Mouse (Mus musculus) myocyte (in vitro differentiated cells): ENCODE data around the gene Cyb5r1.

Experiments
- MAX ChIP-seq: IDR thresholded peaks from one replicate; pipeline ENCODE4 v1.6.1; 2011; ENCODE audit warnings: low read depth, mild to moderate bottlenecking, control low read depth
- MYOD1 ChIP-seq, 3 experiments: IDR thresholded peaks; one replicate each; pipeline ENCODE4 v1.6.1; 2011; ENCODE audit warnings: control low read depth in 2 of 3, low read depth in 2 of 3, mild to moderate bottlenecking in 2 of 3, moderate library complexity in 1 of 3; ENCODE audit not compliant: insufficient read length in 2 of 3, control insufficient read depth in 1 of 3
- MYOG ChIP-seq, 3 experiments: IDR thresholded peaks; one replicate each; pipeline ENCODE4 v1.6.1; 2011; ENCODE audit warnings: control low read depth in 2 of 3, low read depth in 2 of 3, mild to moderate bottlenecking in 2 of 3; ENCODE audit not compliant: insufficient read length in 2 of 3, control insufficient read depth in 1 of 3, insufficient read depth in 1 of 3
- POLR2A ChIP-seq: IDR thresholded peaks from one replicate; pipeline ENCODE4 v1.6.1; 2011; ENCODE audit warnings: low read depth, mild to moderate bottlenecking, control low read depth, moderate library complexity; ENCODE audit not compliant: insufficient read length
- POLR2AphosphoS2 ChIP-seq: IDR thresholded peaks from one replicate; pipeline ENCODE4 v1.6.1; 2011; ENCODE audit warnings: low read depth, control low read depth; ENCODE audit not compliant: insufficient read length
- SRF ChIP-seq: IDR thresholded peaks from one replicate; pipeline ENCODE4 v1.6.1; 2011; ENCODE audit warnings: low read depth; ENCODE audit not compliant: control insufficient read depth, insufficient read length
- TCF12 ChIP-seq: IDR thresholded peaks from one replicate; pipeline ENCODE4 v1.6.1; 2011; ENCODE audit warnings: mild to moderate bottlenecking, control low read depth; ENCODE audit not compliant: poor library complexity, insufficient read depth, severe bottlenecking
- USF1 ChIP-seq: IDR thresholded peaks from one replicate; pipeline ENCODE4 v1.6.1; 2011; ENCODE audit warnings: low read depth, mild to moderate bottlenecking, control low read depth, moderate library complexity

DNA sequence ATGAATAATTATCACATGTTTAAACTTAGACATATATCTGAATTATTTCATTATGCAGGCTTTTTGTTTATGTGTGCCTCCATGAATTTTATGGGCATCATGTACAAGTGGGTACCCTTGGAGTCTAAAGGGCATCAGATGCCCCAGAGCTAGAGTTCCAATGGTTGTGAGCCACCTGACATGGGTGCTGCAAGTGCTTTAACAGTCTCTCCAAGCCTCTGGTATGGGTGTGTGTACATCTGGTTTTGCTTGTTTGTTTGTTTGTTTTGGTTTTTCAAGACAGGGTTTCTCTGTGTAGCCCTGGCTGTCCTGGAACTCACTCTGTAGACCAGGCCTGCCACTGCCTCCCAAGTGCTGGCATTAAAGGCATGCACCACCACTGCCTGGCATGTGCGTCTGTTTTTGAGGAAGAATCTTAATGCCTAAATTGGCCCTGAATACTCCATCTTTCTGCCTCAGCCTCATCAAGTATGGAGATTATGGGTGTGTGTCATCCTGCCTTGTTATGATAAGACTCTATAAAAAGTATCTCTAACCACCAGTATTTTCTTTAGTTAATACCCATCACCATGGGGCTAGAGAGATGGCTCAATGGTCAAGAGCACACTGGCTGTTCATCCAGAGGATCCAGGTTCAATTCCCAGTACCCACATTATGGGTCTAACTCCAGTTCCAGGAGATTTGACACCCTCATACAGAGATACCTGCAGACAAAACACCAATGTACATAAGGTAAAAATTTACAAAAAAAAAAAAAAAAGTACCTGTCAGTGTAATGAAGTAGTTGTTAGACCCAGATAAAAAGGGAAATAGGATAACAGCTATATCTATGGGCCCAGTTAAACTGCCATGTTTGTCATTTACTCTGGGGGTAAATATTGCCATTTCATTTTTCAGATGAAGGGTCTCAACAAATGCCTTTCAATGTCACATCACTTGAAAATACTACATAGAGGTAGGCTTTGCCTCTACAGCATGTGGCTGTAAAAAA is 55.2 kb downstream of the Cyb5r1 start:
- no peak for TF ChIP-seq POLR2A
- no peak for TF ChIP-seq TCF12
- no peak for TF ChIP-seq SRF
- no peak for TF ChIP-seq USF1
- no peak for TF ChIP-seq POLR2AphosphoS2
- no peak for TF ChIP-seq MAX
- no peak for TF ChIP-seq MYOG (IDR thresholded peaks at IDR 0.05; ENCODE audit: control insufficient read depth in 1 of 3, insufficient read depth in 1 of 3, insufficient read length in 2 of 3, low read depth in 2 of 3)
- TF ChIP-seq MYOD1 (IDR thresholded peaks at IDR 0.05; ENCODE audit: control insufficient read depth in 1 of 3, insufficient read length in 2 of 3, low read depth in 2 of 3), result no peak
